Mouse (Mus musculus) neural tube, embryonic 15.5 days (tissue): ENCODE data around the gene Hsd11b2. TPM values are rescaled to one million over a fixed set of nuclear protein-coding genes. Genes with fewer than 3 reads are reported as not detected.
A peak's percentile ranks its signal among the peaks of the same experiment; 100 is the strongest.

Experiments
- ATAC-seq: fragments of 200-750 bp; cut with Nextera tagmentation; 2 replicates; pipeline ENCODE4 v1.8.0; 2017; ENCODE audit warnings: mild to moderate bottlenecking, moderate TSS enrichment, moderate library complexity; ENCODE audit not compliant: low FRiP score
- H3K27ac ChIP-seq: fragments of 300-500 bp; sonication (generic); replicated peaks from 2 replicates; pipeline ENCODE4 v1.5.1; 2015; ENCODE audit warnings: mild to moderate bottlenecking, inconsistent platforms
- H3K27me3 ChIP-seq: fragments of 300-500 bp; sonication (generic); replicated peaks from 2 replicates; pipeline ENCODE4 v1.6.1; 2015; ENCODE audit warnings: inconsistent platforms
- H3K36me3 ChIP-seq: fragments of 300-500 bp; sonication (generic); 2 replicates; pipeline ENCODE4 v1.6.1; 2015; ENCODE audit warnings: inconsistent platforms
- H3K4me1 ChIP-seq: fragments of 300-500 bp; sonication (generic); 2 replicates; pipeline ENCODE4 v1.6.1; 2015; ENCODE audit warnings: inconsistent platforms
- H3K4me2 ChIP-seq: fragments of 300-500 bp; sonication (generic); 2 replicates; pipeline ENCODE4 v1.6.1; 2015; ENCODE audit warnings: inconsistent platforms, mild to moderate bottlenecking, moderate library complexity
- H3K4me3 ChIP-seq: fragments of 300-500 bp; sonication (generic); replicated peaks from 2 replicates; pipeline ENCODE4 v1.5.1; 2015; ENCODE audit warnings: mild to moderate bottlenecking, inconsistent platforms
- H3K9ac ChIP-seq: fragments of 300-500 bp; sonication (generic); replicated peaks from 2 replicates; pipeline ENCODE4 v1.6.1; 2015; ENCODE audit warnings: mild to moderate bottlenecking, inconsistent platforms
- H3K9me3 ChIP-seq: fragments of 300-500 bp; sonication (generic); replicated peaks from 2 replicates; pipeline ENCODE4 v1.6.1; 2016; ENCODE audit warnings: inconsistent platforms
- WGBS: fragments of 180-500 bp; shearing (Covaris S2); methylation state at CpG from one replicate; pipeline ENCODE4 v1.1.7; 2015; ENCODE audit warnings: mixed read lengths; 5-methylcytosine and 5-hydroxymethylcytosine counted together
- polyA plus RNA-seq: library from polyadenylated mRNA; unstranded; fragments of >200 nt; fragmentation: Nextera tagmentation; extraction: Ambion mirVana; gene quantifications from 2 replicates; pipeline ENCODE4 v1.2.1, GENCODE M21; 2015

Hsd11b2 gene
- polyA plus RNA-seq, 1 experiment from 2014 or later: 1.1 TPM

DNA sequence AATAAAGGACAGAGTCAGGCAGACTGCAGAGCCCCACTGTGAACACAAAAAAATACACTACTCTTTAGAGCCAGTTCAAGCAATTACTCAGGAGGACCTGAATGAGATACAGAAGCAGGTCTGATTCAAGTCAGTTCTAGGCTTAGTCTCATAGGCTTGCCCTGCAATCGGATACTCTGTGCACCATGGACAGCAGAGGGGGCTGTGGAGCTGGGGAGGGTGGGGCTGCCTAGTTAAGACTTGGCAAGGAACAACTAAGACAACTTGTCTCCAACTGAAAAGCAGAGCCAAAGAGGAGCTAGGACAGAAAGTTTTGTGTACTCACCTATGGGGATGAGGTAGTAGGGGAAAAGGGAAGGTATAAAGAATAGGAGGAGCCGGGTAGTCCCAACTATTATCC is 13.2 kb downstream of the Hsd11b2 start:
- ATAC-seq: no peak
- Histone ChIP-seq H3K36me3 (peaks cover 50% of the 10 kb centered on the region), H3K4me1 (peaks cover 11% of the 10 kb centered on the region; the same call in 1 of the 2 replicates), H3K27ac (no peak overlapping the region), H3K9me3 (no peaks in the 10 kb centered on the region), H3K27me3 (no peaks in the 10 kb centered on the region), H3K4me3 (no peak overlapping the region), H3K9ac (no peak overlapping the region), H3K4me2 (no peak overlapping the region)
- 64% methylated on average over 2 of the region's 2 CpGs for WGBS

DNA sequence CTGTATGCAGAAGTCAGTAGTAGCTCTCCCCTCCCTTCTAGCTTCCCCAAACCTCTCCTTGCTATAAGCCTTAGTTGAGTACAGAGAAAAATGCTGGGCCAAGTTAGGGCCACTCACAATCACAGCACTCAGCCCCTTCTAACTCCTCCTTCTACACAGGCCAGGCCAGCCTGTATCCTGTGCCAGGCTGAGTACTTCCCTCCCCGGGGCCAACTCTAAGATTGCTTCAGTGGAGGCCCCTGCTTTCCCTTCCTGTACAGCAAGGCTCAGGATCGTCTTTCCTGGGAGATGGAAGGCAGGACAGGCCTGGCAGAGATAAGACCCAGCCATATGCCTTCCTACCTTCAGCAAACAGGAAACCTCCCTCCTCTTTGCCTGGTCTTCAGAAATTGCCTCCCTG is 14.9 kb downstream of the Hsd11b2 start:
- H3K4me2 ChIP-seq: no peak overlapping the region
- H3K36me3 ChIP-seq: peaks cover 52% of the 10 kb centered on the region
- 35% methylated on average over 2 of the region's 2 CpGs for WGBS
- no peak overlapping the region for H3K27ac ChIP-seq
- no peaks in the 10 kb centered on the region for H3K27me3 ChIP-seq
- no peaks in the 10 kb centered on the region for H3K9me3 ChIP-seq
- no peak overlapping the region for H3K4me3 ChIP-seq
- H3K4me1 ChIP-seq: peaks cover 11% of the 10 kb centered on the region; the same call in 1 of the 2 replicates
- ATAC-seq: no peak
- no peak overlapping the region for H3K9ac ChIP-seq

GRCm38 (mm10) chr8:105533892-105534329 is 15.4 kb downstream of the Hsd11b2 start:
- H3K27ac ChIP-seq: no peak overlapping the region
- 0% methylated on average over 1 of the region's 1 CpGs for WGBS

DNA sequence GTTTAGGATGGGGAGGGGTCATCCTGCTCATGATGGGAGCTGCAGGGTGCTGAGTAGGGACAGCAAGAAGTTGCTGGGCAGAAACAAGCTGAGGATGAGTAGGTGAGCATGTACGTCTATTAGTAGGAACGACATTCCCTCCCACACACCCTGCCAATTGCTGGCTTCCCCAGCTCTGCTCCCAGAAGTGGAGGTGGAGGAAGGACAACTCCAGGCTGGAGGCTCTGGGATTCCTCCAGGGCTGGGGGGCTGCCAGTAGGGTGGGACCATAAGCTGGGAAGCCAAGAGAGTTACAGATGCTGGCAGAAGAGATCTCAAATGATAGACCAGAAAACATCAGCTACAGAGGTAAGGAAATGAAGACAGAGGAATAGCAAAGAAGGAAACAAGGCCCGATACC is 18.0 kb downstream of the Hsd11b2 start:
- peaks cover 9% of the 10 kb centered on the region; the same call in 1 of the 2 replicates for H3K4me1 ChIP-seq
- no peaks in the 10 kb centered on the region for H3K27me3 ChIP-seq
- no peak overlapping the region for H3K9ac ChIP-seq
- H3K4me2 ChIP-seq: no peak overlapping the region
- no peak overlapping the region for H3K27ac ChIP-seq
- peaks cover 45% of the 10 kb centered on the region for H3K36me3 ChIP-seq
- ATAC-seq: no peak
- H3K4me3 ChIP-seq: no peak overlapping the region
- WGBS: 93% methylated on average over 3 of the region's 3 CpGs
- no peaks in the 10 kb centered on the region for H3K9me3 ChIP-seq

More at GRCm38 (mm10) chr8:105533892-105534329, 15.4 kb downstream of the Hsd11b2 start:
- peaks cover 11% of the 10 kb centered on the region; the same call in 1 of the 2 replicates for H3K4me1 ChIP-seq
- H3K36me3 ChIP-seq: peaks cover 52% of the 10 kb centered on the region
- H3K4me3 ChIP-seq: no peak overlapping the region
- no peak overlapping the region for H3K4me2 ChIP-seq
- ATAC-seq: peak; percentile 39; the same call in 1 of the 2 replicates
- H3K9me3 ChIP-seq: no peaks in the 10 kb centered on the region
- no peak overlapping the region for H3K9ac ChIP-seq
- no peaks in the 10 kb centered on the region for H3K27me3 ChIP-seq

DNA sequence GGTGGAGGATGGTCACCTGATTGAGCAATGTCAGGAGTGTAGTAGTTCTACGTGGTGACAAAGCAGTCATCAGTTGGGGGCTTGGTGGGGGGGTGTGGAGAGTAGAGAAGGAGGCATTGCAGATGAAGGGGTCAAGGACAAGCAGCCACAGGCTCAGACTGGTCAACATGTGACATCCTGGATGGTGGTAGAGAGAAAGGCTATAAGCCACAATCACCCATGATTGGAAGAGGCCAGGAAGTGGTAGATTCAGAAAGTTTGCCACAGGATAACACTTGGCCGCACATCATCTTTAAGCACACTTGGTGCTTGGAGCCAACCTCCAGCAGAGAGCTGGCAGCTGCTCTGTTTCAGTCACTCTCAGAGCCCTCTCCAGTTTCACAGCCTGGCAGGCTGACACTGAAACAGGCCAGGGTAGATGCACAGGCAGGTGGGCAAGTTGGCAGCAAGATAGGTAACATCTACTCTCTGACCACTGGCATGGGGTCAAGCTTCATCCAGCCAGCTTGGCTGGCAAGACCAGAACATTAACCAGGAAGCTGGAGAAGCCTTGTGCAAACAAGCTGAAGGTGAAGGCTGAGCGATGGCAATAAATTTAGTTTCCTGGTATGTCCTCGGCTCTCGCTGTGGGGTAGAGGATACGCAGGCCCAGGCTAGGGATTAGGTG is 18.6 kb downstream of the Hsd11b2 start:
- ATAC-seq: no peak
- 86% methylated on average over 6 of the region's 6 CpGs for WGBS
- H3K9me3 ChIP-seq: no peaks in the 10 kb centered on the region
- H3K36me3 ChIP-seq: peaks cover 49% of the 10 kb centered on the region
- H3K27me3 ChIP-seq: no peaks in the 10 kb centered on the region
- H3K4me3 ChIP-seq: no peak overlapping the region
- H3K4me2 ChIP-seq: no peak overlapping the region
- no peak overlapping the region for H3K9ac ChIP-seq
- H3K27ac ChIP-seq: no peak overlapping the region
- H3K4me1 ChIP-seq: peaks cover 8% of the 10 kb centered on the region; the same call in 1 of the 2 replicates

DNA sequence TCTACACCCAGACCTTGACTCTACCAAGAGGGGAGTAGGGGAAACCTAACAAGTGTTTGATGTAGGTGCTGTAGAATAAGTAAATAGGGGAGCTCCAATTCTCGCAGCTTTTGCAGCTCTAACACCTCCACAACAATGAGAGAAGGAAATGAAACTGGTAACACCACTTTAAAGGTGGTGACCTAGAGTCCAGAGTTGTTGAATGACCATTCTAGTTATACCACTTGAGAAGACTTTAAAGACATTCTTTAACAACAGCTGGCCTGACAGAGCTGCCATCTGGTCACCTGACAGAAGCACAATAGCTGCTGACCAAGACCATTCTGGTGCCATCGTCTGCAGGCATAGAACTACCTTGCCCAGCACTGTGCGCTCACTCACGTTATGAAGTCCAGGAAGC is 20.4 kb downstream of the Hsd11b2 start:
- H3K9me3 ChIP-seq: no peaks in the 10 kb centered on the region
- H3K4me3 ChIP-seq: no peak overlapping the region
- peaks cover 49% of the 10 kb centered on the region for H3K36me3 ChIP-seq
- no peak overlapping the region for H3K9ac ChIP-seq
- ATAC-seq: no peak
- no peak overlapping the region for H3K27ac ChIP-seq
- no peak overlapping the region for H3K4me2 ChIP-seq
- 84% methylated on average over 4 of the region's 4 CpGs for WGBS
- H3K27me3 ChIP-seq: no peaks in the 10 kb centered on the region
- H3K4me1 ChIP-seq: peaks cover 8% of the 10 kb centered on the region; the same call in 1 of the 2 replicates

GRCm38 (mm10) chr8:105542032-105542656 is 23.6 kb downstream of the Hsd11b2 start:
- WGBS: 85% methylated on average over 3 of the region's 3 CpGs
- no peak overlapping the region for H3K4me3 ChIP-seq
- no peak for ATAC-seq

GRCm38 (mm10) chr8:105542808-105543207 is 24.3 kb downstream of the Hsd11b2 start:
- H3K4me1 ChIP-seq: peaks cover 20% of the 10 kb centered on the region
- H3K9me3 ChIP-seq: no peaks in the 10 kb centered on the region
- no peak for ATAC-seq
- H3K27ac ChIP-seq: no peak overlapping the region
- WGBS: 99% methylated on average over 2 of the region's 2 CpGs
- H3K36me3 ChIP-seq: peaks cover 21% of the 10 kb centered on the region
- no peak overlapping the region for H3K9ac ChIP-seq
- H3K27me3 ChIP-seq: no peaks in the 10 kb centered on the region
- no peak overlapping the region for H3K4me2 ChIP-seq
- H3K4me3 ChIP-seq: no peak overlapping the region

More at GRCm38 (mm10) chr8:105542032-105542656, 23.6 kb downstream of the Hsd11b2 start:
- Histone ChIP-seq H3K27me3 (no peaks in the 10 kb centered on the region), H3K9me3 (no peaks in the 10 kb centered on the region), H3K9ac (no peak overlapping the region), H3K27ac (no peak overlapping the region), H3K4me1 (peaks cover 20% of the 10 kb centered on the region), H3K4me2 (no peak overlapping the region), H3K36me3 (peaks cover 27% of the 10 kb centered on the region)

DNA sequence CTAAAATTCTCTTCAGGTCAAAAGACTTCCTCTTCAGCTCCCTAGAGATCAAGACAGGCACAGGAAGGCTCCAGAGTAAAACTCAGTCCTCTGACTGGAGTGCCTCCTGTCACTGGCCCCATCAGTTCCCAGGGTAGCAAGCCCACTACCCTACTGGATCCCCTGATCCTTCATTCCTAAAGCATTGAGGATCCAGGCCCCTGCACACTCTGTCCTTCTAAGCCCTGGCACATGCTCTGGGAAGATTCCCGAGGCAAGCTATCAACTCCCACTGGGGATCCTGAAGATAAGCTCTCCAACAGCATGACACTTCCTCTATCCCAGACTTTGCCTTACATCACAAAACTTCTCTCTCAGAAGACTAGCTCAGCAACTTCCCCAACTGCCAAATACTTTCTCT is 25.1 kb downstream of the Hsd11b2 start:
- H3K4me3 ChIP-seq: no peak overlapping the region
- 57% methylated on average over 1 of the region's 1 CpGs for WGBS
- no peaks in the 10 kb centered on the region for H3K9me3 ChIP-seq
- H3K27ac ChIP-seq: no peak overlapping the region; the same call in 1 of the 2 replicates
- peaks cover 20% of the 10 kb centered on the region for H3K4me1 ChIP-seq
- H3K36me3 ChIP-seq: peaks cover 12% of the 10 kb centered on the region
- no peaks in the 10 kb centered on the region for H3K27me3 ChIP-seq
- ATAC-seq: no peak
- H3K9ac ChIP-seq: no peak overlapping the region
- no peak overlapping the region for H3K4me2 ChIP-seq

GRCm38 (mm10) chr8:105544544-105545205 is 26.1 kb downstream of the Hsd11b2 start:
- Histone ChIP-seq H3K4me2 (no peak overlapping the region), H3K27ac (peak overlapping the region; percentile 39; the same call in 1 of the 2 replicates), H3K9me3 (no peaks in the 10 kb centered on the region), H3K27me3 (no peaks in the 10 kb centered on the region), H3K36me3 (0 out of 2 replicates have a peak, but pooled peaks cover 4% of the 10 kb centered on the region), H3K4me3 (no peak overlapping the region), H3K4me1 (peaks cover 20% of the 10 kb centered on the region), H3K9ac (no peak overlapping the region)
- no peak for ATAC-seq
- 68% methylated on average over 7 of the region's 7 CpGs for WGBS

- H3K4me2 ChIP-seq: no peak overlapping the region
- no peaks in the 10 kb centered on the region for H3K9me3 ChIP-seq
- no peak overlapping the region for H3K9ac ChIP-seq
- peak overlapping the region; percentile 39; the same call in 1 of the 2 replicates for H3K27ac ChIP-seq
- WGBS: 88% methylated on average over 3 of the region's 3 CpGs
- 0 out of 2 replicates have a peak, but pooled peaks cover 4% of the 10 kb centered on the region for H3K36me3 ChIP-seq
- no peaks in the 10 kb centered on the region for H3K27me3 ChIP-seq
- peaks cover 20% of the 10 kb centered on the region for H3K4me1 ChIP-seq
- ATAC-seq: no peak
- H3K4me3 ChIP-seq: no peak overlapping the region
Observed at GRCm38 (mm10) chr8:105545249-105545648, 26.7 kb downstream of the Hsd11b2 start.
